Mouse (Mus musculus) forebrain, embryonic 11.5 days (tissue): ENCODE results near the gene Taf11. TPM values are rescaled to one million over a fixed set of nuclear protein-coding genes. Genes with fewer than 3 reads are reported as not detected.
A peak's percentile ranks its signal among the peaks of the same experiment; 100 is the strongest.

Experiments used
- ATAC-seq: fragments of 200-750 bp; cut with Nextera tagmentation; replicated peaks from 2 replicates; pipeline ENCODE4 v1.8.0; 2017; ENCODE audit warnings: moderate TSS enrichment; ENCODE audit not compliant: low FRiP score
- DNase-seq: peaks from one replicate; pipeline ENCODE4 v3.0.0-alpha.2; 2017; ENCODE audit warnings: low spot score
- H3K27ac ChIP-seq: fragments of 300-500 bp; sonication (generic); 2 replicates; pipeline ENCODE4 v1.5.1; 2014; ENCODE audit warnings: low read depth, low read length
- H3K27me3 ChIP-seq: fragments of 300-500 bp; sonication (generic); 2 replicates; pipeline ENCODE4 v1.6.1; 2014; ENCODE audit warnings: mild to moderate bottlenecking, low read length, mixed read lengths; ENCODE audit not compliant: control insufficient read depth, insufficient read depth
- H3K36me3 ChIP-seq: fragments of 300-500 bp; sonication (generic); 2 replicates; pipeline ENCODE4 v1.6.1; 2014; ENCODE audit warnings: mild to moderate bottlenecking, low read length, moderate library complexity, mixed read lengths; ENCODE audit not compliant: control insufficient read depth, insufficient read depth
- H3K4me1 ChIP-seq: fragments of 300-500 bp; sonication (generic); replicated peaks from 2 replicates; pipeline ENCODE4 v1.6.1; 2014; ENCODE audit warnings: low read length, mixed read lengths; ENCODE audit not compliant: control insufficient read depth, insufficient read depth
- H3K4me2 ChIP-seq: fragments of 300-500 bp; sonication (generic); 2 replicates; pipeline ENCODE4 v1.6.1; 2014; ENCODE audit warnings: low read depth, mild to moderate bottlenecking, low read length, moderate library complexity, mixed read lengths; ENCODE audit not compliant: severe bottlenecking
- H3K4me3 ChIP-seq: fragments of 300-500 bp; sonication (generic); 2 replicates; pipeline ENCODE4 v1.5.1; 2014; ENCODE audit warnings: low read depth, low read length
- H3K9ac ChIP-seq: fragments of 300-500 bp; sonication (generic); 2 replicates; pipeline ENCODE4 v1.6.1; 2014; ENCODE audit warnings: low read length
- H3K9me3 ChIP-seq: fragments of 300-500 bp; sonication (generic); 2 replicates; pipeline ENCODE4 v1.6.1; 2016; ENCODE audit warnings: low read length, mixed read lengths; ENCODE audit not compliant: control insufficient read depth
- WGBS: fragments of 180-500 bp; shearing (Covaris S2); extraction: QIAGEN DNeasy Blood & Tissue Kit; methylation state at CpG from one replicate; pipeline ENCODE4 v1.1.7; 2014; 5-methylcytosine and 5-hydroxymethylcytosine counted together
- polyA plus RNA-seq: library from polyadenylated mRNA; unstranded; fragments of >200 nt; fragmentation: Nextera tagmentation; extraction: Ambion mirVana; gene quantifications from 2 replicates; pipeline ENCODE4 v1.2.1, GENCODE M21; 2014

Gene Taf11
- polyA plus RNA-seq, 1 experiment from 2014 or later: 98.5 TPM

GRCm38 (mm10) chr17:27908888-27909621 lies 589 bp downstream of the Taf11 start, which contains the start of gene Anks1:
TSS of gene Anks1 (plus strand) at chr17:27909306.
- H3K4me3 ChIP-seq: peak within 1 kb of the TSS; percentile 92
- peak within 1 kb of the TSS; percentile 50 for H3K27ac ChIP-seq
- WGBS: under 1% methylated on average over 70 of the region's 78 CpGs
- H3K9ac ChIP-seq: peak within 1 kb of the TSS; percentile 88
- H3K9me3 ChIP-seq: no peaks in the 10 kb centered on the region
- H3K4me2 ChIP-seq: peak within 1 kb of the TSS; percentile 96
- DNase-seq (peak; percentile 95), ATAC-seq (peak; percentile 85)
- H3K4me1 ChIP-seq: peaks cover 9% of the 10 kb centered on the region; the same call in 1 of the 2 replicates
- H3K36me3 ChIP-seq: no peaks in the 10 kb centered on the region
- H3K27me3 ChIP-seq: no peaks in the 10 kb centered on the region

- Histone ChIP-seq H3K4me1 (peaks cover 9% of the 10 kb centered on the region; the same call in 1 of the 2 replicates), H3K9ac (peak overlapping the region; percentile 88), H3K4me2 (peak overlapping the region; percentile 96), H3K27ac (peak overlapping the region; percentile 47; the same call in 1 of the 2 replicates), H3K27me3 (no peaks in the 10 kb centered on the region), H3K4me3 (peak overlapping the region; percentile 92), H3K36me3 (peaks cover 2% of the 10 kb centered on the region; the same call in 1 of the 2 replicates), H3K9me3 (no peaks in the 10 kb centered on the region)
- DNase-seq (peak; percentile 71), ATAC-seq (no peak)
- 1% methylated on average over 12 of the region's 12 CpGs for WGBS
Measured at GRCm38 (mm10) chr17:27908206-27908887, 1.3 kb downstream of the Taf11 start.

DNA sequence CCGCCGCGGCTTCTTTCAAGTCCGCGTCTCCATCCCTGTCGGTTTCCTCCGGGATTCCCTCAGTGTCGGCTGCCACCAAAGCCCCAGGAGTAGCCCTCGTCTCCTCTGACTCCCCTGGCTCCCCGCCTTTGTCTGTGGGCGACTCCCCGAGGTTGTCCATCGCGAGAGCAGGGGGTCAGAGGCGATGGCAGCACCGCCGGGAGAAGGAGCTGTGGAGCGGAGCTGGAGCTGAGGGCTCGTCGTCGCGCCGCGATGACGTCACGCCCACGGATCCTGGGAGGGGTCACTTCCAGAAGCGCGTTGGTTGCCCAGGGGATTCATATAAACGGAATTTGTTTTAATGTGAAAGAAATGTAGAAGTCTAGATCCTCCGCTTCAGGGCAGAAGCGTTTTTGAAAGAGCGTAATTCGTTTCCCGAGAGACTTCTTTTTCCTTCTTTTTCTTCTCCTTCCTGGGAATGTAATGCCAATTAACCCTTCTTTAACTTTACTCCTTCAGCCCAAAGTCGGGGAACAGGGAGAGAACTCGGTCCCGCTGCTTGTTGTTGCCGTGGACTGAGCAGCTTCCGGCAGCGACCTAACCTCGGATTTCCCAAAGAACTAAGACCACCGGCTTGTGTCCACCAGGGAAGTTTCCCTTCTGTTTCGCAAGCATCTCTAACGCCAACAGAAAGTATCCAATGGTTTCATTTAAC lies 2.0 kb downstream of the Taf11 start:
- Histone ChIP-seq H3K9ac (peak overlapping the region; percentile 88), H3K27ac (0 out of 2 replicates have a peak overlapping the region, but pooled peaks have one; percentile 4)
- under 1% methylated on average over 45 of the region's 45 CpGs for WGBS

GRCm38 (mm10) chr17:27886499-27887210 lies 23.0 kb downstream of the Taf11 start:
- WGBS: 88% methylated on average over 19 of the region's 19 CpGs
- no peak overlapping the region for H3K4me3 ChIP-seq

More for the DNA sequence above, 2.0 kb downstream of the Taf11 start:
- ATAC-seq (peak; percentile 38), DNase-seq (peak; percentile 96)
- H3K4me1 ChIP-seq: peaks cover 9% of the 10 kb centered on the region; the same call in 1 of the 2 replicates
- H3K27me3 ChIP-seq: no peaks in the 10 kb centered on the region
- H3K4me3 ChIP-seq: peak overlapping the region; percentile 92
- H3K36me3 ChIP-seq: peaks cover 4% of the 10 kb centered on the region; the same call in 1 of the 2 replicates
- H3K4me2 ChIP-seq: peak overlapping the region; percentile 96
- H3K9me3 ChIP-seq: no peaks in the 10 kb centered on the region

DNA sequence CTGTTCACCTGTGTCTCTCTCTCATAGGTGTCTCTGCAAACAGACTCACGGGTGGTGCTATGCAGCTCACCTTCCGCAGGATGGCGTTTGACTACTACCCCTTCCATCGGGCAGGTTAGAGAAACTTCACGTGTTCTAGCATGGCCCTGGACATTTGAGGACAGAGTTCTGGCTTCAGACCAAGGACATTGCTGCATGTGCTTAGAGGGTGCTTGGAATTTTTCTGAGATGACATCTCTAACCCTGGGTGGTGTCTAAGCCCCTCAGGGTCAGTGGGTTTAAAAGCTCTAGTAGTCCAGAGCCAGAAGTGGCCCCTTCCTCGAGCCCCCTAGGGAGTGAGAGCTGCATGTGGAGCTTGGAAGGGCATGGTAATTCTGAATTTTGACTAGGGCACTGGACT lies 25.6 kb downstream of the Taf11 start:
- Histone ChIP-seq H3K9me3 (no peaks in the 10 kb centered on the region), H3K4me3 (no peak overlapping the region), H3K27me3 (no peaks in the 10 kb centered on the region), H3K4me2 (no peak overlapping the region), H3K9ac (no peak overlapping the region), H3K36me3 (peaks cover 2% of the 10 kb centered on the region; the same call in 1 of the 2 replicates), H3K27ac (no peak overlapping the region), H3K4me1 (no peaks in the 10 kb centered on the region)
- ATAC-seq (no peak), DNase-seq (no peak)
- WGBS: 88% methylated on average over 6 of the region's 6 CpGs

More at GRCm38 (mm10) chr17:27886499-27887210, 23.0 kb downstream of the Taf11 start:
- H3K9ac ChIP-seq: no peak overlapping the region
- DNase-seq (no peak), ATAC-seq (no peak)
- H3K4me2 ChIP-seq: no peak overlapping the region
- no peaks in the 10 kb centered on the region for H3K9me3 ChIP-seq
- H3K27me3 ChIP-seq: no peaks in the 10 kb centered on the region
- H3K4me1 ChIP-seq: no peaks in the 10 kb centered on the region
- H3K36me3 ChIP-seq: peaks cover 2% of the 10 kb centered on the region; the same call in 1 of the 2 replicates
- H3K27ac ChIP-seq: no peak overlapping the region

DNA sequence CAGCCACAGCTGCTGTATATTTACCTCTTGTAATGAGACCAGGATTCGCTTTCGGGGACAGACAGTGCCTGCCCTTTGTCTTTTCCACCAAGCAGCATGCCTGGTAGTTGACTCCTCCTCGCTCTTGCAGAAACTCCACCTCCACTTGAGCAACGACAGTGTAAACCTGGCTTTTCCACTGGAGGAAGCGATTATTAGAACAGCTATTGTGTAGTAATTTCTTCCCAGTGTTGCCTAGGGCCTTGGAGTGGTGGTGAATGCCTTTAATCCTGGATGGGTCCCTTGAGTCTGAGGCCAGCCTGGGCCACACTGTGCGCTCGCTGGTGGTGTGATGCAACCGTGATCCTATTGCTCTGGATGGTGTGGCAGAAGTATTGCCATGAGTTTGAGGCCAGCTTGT lies 26.5 kb downstream of the Taf11 start:
- ATAC-seq (no peak), DNase-seq (no peak)
- Histone ChIP-seq H3K4me1 (no peaks in the 10 kb centered on the region), H3K4me3 (no peak overlapping the region), H3K9me3 (no peaks in the 10 kb centered on the region), H3K36me3 (peaks cover 2% of the 10 kb centered on the region; the same call in 1 of the 2 replicates), H3K27me3 (no peaks in the 10 kb centered on the region), H3K9ac (no peak overlapping the region), H3K27ac (no peak overlapping the region), H3K4me2 (no peak overlapping the region)
- WGBS: 90% methylated on average over 8 of the region's 8 CpGs

GRCm38 (mm10) chr17:27881518-27881917 lies 28.1 kb downstream of the Taf11 start:
- no peak overlapping the region for H3K4me2 ChIP-seq
- H3K9me3 ChIP-seq: no peaks in the 10 kb centered on the region
- H3K4me1 ChIP-seq: no peaks in the 10 kb centered on the region
- 70% methylated on average over 11 of the region's 11 CpGs for WGBS
- no peak for DNase-seq
- H3K36me3 ChIP-seq: peaks cover 2% of the 10 kb centered on the region; the same call in 1 of the 2 replicates
- H3K27me3 ChIP-seq: no peaks in the 10 kb centered on the region
- H3K9ac ChIP-seq: no peak overlapping the region
- no peak for ATAC-seq
- H3K27ac ChIP-seq: no peak overlapping the region
- no peak overlapping the region for H3K4me3 ChIP-seq

DNA sequence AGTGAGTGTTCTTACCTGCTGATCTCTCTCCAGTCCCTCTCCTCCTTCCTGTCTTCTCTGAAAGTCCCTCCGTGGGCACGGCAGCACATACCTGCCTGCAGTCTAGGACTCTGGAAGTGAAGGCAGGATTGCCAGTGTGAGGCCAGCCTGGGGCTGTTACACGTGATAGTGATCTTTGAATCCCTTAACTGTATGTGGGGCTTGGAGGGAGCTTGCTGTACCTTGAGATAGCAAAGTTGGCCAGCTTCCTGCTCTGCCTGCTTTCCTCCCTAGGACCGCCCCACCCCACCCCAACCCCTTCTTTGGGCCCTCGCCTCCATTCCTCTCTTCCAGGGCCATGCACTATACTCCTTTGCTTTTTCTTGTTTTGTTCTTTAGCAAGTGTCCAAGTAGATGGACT lies 35.1 kb downstream of the Taf11 start:
- no peaks in the 10 kb centered on the region for H3K27me3 ChIP-seq
- no peak overlapping the region for H3K9ac ChIP-seq
- 73% methylated on average over 5 of the region's 5 CpGs for WGBS
- H3K9me3 ChIP-seq: no peaks in the 10 kb centered on the region
- H3K4me3 ChIP-seq: no peak overlapping the region
- no peak for ATAC-seq
- H3K36me3 ChIP-seq: no peaks in the 10 kb centered on the region
- DNase-seq: no peak
- no peak overlapping the region for H3K27ac ChIP-seq
- no peak overlapping the region for H3K4me2 ChIP-seq
- no peaks in the 10 kb centered on the region for H3K4me1 ChIP-seq
